Mouse (Mus musculus) layer of hippocampus, adult 2 months (tissue): ENCODE data around the gene Gart. TPM values are rescaled to one million over a fixed set of nuclear protein-coding genes. Genes with fewer than 3 reads are reported as not detected.
A peak's percentile ranks its signal among the peaks of the same experiment; 100 is the strongest.

Source experiments
- DNase-seq, 2 experiments: peaks; one replicate each; pipeline ENCODE4 v3.0.0; 2022; ENCODE audit warnings: low spot score in 2 of 2
- H3K27ac ChIP-seq: fragments of 200-600 bp; 2 replicates; pipeline ENCODE4 v1.8.1; 2022
- H3K4me3 ChIP-seq: fragments of 200-600 bp; 2 replicates; pipeline ENCODE4 v1.8.1; 2022; ENCODE audit warnings: mild to moderate bottlenecking
- CTCF ChIP-seq: fragments of 200-600 bp; conservative IDR thresholded peaks from 2 replicates; pipeline ENCODE4 v1.8.1; 2022; ENCODE audit warnings: antibody characterized with exemption, mild to moderate bottlenecking, moderate library complexity
- total RNA-seq, 2 experiments: library from RNA; stranded (reverse); gene quantifications; 2 replicates each; pipeline ENCODE4 v1.2.3; 2021

Gene Gart
- total RNA-seq, 2 experiments from 2014 or later, result 52.9 to 54.3 TPM

DNA sequence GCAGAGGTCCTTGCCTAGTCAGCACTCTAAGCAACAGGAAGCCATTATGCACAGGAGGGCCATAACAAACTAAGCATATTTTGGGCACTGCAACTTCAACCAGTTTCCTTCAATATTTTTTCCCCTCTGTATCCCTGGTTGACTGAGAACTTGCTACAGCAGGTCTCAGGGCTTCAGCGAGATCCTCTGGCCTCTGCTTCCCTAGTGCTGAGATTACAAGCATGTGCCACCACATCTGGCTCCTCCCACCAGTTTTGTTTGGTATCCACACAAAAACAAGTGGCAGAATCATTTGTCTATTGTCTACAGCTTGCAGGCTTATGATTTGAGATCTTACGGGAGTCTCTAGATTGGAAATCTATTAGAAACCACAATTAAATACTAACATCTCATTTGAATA is 1.9 kb downstream of the Gart start:
- TF ChIP-seq CTCF, result no peak
- Histone ChIP-seq H3K4me3 (no peak overlapping the region), H3K27ac (no peak overlapping the region)
- DNase-seq, result no peak

DNA sequence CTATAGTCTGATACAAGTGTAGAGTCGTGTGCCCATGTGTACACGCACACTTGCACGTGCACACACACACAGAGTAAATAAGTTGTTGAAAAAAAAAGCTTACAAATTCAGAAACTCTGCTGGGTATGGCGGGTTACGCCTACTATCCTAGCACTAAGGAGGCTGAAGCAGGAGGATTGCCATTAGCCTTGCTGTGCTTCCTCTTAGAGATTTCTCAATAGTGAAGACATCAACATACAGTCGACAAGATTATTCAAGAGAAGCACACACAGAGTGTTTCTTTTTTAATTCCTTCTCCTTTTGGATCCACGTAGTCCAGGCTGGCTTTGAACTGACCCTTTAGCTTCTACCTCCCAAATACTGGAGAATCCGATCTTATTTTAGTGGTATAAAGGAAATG is 6.6 kb downstream of the Gart start:
- no peak for TF ChIP-seq CTCF
- Histone ChIP-seq H3K27ac (peak overlapping the region; percentile 48; the same call in 1 of the 2 replicates), H3K4me3 (no peak overlapping the region)
- no peak for DNase-seq

DNA sequence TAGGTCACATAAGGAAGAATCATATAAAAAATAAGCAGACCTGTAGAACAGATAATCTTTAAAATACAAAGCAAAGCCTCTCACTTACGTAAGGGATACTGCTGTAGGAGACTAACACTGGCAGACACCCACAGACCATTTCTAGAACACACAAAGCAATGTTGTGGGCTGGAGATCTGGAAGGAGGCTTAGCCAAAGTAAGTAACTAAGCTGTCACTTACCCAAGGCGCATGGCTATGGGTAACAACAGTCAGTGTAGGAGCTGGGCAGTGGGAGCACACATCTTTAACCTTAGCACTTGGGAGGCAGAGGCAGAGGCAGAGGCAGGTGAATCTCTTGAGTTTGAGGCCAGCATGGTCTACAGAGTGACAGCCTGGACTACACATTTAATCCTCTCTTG is 7.1 kb downstream of the Gart start:
- no peak for TF ChIP-seq CTCF
- Histone ChIP-seq H3K4me3 (no peak overlapping the region), H3K27ac (peak overlapping the region; percentile 48)
- DNase-seq, result peak in 1 of 2 experiments; percentile 36

DNA sequence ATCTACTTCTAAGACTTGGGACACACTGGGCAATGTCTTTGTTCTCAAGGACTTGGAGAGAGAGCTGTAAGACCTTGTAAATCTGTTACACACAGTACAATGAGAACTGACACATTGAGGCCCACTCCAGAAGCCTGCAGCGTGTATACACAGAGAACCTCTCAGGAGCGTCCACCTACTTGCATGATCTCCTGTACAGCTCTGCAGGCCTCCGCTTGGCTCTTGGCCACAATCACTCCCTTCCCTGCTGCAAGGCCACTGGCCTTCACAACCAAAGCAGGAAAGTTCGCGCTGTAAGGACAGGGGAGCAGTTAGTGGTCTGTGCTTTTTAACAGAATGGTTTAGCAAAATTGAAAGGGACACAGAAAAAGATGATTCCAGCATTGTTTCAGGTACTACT is 7.6 kb downstream of the Gart start:
- H3K4me3 ChIP-seq, result no peak overlapping the region
- peak overlapping the region; percentile 48 for H3K27ac ChIP-seq
- no peak for DNase-seq
- TF ChIP-seq CTCF, result no peak

DNA sequence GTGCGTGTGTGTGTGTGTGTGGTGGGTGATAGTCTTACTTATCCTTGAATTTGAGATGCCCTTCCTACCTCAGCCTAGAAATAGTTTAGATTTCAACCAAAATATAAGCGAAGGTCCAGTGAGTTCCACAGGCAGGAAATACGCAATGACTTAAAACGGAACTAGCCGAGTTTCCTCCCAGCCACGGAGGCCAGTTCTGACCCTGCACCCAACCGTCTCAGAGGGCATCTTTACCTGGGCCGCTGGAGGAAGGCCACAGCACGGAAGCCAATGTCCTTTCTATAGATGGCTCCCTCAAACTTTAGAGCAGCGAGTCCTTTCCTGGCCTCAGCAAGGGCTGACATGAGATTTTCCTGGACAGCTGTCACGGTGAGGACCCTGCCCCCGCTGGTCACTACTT is 13.1 kb downstream of the Gart start:
- DNase-seq, result no peak
- Histone ChIP-seq H3K4me3 (no peak overlapping the region), H3K27ac (no peak overlapping the region)
- no peak for TF ChIP-seq CTCF

DNA sequence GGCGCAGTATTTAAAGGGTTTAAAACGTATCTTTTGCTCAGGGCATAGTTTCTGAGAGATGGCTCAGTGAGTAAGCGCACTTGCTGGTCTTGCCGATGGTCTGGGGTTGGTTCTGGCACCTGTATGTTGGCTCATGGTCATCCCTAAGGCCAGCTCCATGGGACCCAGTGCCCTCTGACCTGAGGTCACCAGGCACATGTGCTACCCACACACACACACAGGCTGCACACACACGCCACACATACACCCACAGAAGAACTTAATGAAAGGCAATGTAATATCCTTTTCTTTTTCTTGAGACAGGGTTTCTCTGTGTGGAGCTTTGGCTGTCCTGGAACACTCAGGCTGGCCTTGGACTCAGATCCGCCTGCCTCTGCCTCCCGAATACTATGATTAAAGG is 13.8 kb downstream of the Gart start:
- TF ChIP-seq CTCF, result no peak
- no peak for DNase-seq
- no peak overlapping the region for H3K27ac ChIP-seq
- no peak overlapping the region for H3K4me3 ChIP-seq

DNA sequence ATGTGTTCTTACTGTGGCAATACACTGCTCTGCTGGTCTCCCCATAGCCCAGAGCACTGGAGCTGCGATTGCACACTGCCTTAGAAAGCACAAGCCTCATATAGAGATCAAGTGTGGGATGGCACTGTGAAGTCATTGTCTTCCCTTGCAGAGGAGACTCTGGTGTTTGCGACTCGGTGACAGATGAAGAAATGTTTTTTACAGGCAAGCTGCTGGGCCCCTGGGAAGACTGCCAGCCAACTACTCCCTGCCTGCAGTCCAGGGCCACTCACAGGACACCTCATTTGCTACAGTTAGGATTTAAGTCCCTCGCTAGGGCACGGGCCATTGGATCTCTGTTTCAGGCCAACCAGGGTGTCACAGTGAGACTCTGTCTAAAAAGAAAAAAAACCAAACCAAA is 14.3 kb downstream of the Gart start:
- Histone ChIP-seq H3K4me3 (no peak overlapping the region), H3K27ac (no peak overlapping the region)
- no peak for TF ChIP-seq CTCF
- no peak for DNase-seq

DNA sequence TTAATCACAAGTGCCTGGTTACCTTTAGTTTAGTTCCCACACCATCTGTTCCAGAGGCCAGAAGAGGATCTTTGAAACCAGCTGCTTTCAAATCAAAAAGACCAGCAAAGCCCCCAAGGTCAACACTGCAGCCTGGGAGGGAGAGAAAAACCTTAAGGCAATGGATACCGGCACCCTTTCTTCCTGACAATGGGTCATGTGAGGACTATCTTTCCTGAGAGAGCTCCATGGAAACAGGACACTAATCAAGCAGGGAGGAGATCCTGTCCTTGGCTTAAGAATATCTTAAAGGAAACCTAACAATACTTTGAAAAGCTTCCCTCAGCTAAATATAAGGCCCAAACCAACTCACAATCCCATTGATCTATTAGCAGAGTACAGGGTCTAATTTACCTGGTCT is 16.2 kb downstream of the Gart start:
- H3K27ac ChIP-seq, result no peak overlapping the region
- TF ChIP-seq CTCF, result no peak
- H3K4me3 ChIP-seq, result no peak overlapping the region
- no peak for DNase-seq

DNA sequence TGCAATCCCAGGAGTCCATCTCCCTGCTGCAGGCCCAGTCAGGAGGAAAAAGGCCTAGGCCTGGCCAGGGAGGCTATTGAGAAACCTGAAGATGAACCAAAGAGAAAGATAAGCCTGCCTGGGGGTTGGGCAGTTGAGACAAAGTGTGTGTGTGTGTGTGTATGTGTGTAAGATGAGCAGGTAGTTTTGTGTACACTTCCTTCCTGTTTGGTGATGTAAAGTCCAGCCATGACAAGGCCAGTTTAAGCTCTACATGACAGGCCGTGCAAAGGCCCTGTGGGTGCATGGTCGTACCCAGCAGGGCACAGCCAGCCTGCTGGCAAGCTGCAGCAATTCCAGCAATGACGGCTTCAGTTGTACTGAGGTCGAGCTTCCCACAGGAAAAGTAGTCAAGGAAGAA is 17.0 kb downstream of the Gart start:
- TF ChIP-seq CTCF, result no peak
- Histone ChIP-seq H3K27ac (no peak overlapping the region), H3K4me3 (no peak overlapping the region)
- DNase-seq, result no peak

DNA sequence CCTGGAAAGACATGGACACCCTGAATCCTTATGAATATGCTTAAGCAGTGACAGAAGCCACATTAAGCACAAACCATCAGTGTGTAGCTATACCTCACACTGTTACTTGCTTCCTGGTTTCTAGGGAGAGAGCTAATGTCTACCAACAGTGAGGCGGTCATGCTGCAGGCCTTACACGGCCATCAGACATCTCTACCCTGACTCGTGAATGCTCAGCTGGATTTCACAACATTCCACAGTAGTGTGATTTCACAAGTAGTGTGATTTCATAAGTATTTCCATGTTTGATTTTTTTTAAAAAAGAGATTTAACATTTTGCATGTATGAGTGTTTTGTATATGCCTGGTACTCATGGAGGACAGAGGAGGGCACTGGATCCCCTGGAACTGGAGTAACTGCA is 18.1 kb downstream of the Gart start:
- H3K27ac ChIP-seq, result no peak overlapping the region
- DNase-seq, result no peak
- no peak for TF ChIP-seq CTCF
- no peak overlapping the region for H3K4me3 ChIP-seq

DNA sequence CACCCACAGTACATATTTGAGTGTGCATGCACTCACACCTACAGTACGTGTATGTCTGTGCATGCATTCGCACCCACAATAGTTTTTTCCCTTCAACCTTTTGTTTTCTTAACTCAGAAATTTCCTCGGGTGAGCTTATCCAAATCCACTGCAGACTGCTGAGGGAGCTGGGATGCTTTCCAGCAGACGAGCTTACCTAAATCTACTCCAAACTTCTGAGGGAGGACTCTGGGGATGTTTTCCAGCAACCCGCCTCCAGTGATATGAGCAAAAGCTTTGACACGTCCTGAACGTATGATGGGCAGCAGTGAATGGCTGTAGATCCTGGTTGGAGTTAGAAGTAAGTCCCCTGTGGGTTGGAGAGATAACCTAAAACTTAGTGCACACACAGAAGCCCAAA is 18.9 kb downstream of the Gart start:
- H3K4me3 ChIP-seq, result no peak overlapping the region
- TF ChIP-seq CTCF, result no peak
- DNase-seq, result no peak
- H3K27ac ChIP-seq, result no peak overlapping the region

DNA sequence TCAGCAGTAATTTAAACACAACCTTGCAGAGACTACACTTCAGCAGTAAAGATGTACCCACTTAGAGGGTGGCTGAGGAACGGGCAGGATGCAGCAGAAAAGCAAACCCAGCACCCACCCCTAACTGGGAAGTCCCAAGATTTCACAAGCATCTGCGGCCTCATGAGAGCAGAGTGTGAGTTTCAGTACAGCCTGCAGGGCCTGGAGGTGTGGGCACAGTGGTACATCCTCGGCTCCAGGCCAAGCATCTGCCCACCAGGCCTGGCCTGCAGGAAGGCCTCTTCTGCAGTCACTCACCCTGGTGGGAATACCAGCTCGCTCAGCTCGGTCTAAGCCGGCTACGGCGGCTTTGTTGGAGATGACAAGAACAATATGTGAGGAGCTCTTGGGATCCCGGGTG is 23.7 kb downstream of the Gart start:
- Histone ChIP-seq H3K27ac (no peak overlapping the region), H3K4me3 (no peak overlapping the region)
- DNase-seq, result no peak
- no peak for TF ChIP-seq CTCF

DNA sequence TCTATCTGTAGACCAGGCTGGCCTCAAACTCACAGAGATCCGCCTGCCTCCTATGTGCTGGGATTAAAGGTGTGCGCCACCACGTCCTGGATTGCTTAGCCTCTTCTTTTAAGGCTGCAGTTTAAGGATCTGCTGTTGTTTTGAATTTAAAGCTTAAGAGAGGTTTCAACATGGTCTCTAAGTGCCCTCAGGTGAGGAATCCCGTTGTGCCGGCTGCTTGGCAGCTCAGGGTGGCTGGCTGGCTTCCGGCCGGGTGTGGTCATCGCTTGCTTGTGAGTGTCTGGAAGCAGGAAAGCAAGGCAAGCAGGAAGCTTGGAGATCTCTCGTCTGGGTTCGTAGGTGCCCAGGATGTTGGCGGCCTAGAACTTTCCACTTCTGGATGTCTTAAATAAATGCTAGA is 25.8 kb downstream of the Gart start:
- H3K4me3 ChIP-seq, result no peak overlapping the region
- no peak overlapping the region for H3K27ac ChIP-seq
- no peak for TF ChIP-seq CTCF
- no peak for DNase-seq

DNA sequence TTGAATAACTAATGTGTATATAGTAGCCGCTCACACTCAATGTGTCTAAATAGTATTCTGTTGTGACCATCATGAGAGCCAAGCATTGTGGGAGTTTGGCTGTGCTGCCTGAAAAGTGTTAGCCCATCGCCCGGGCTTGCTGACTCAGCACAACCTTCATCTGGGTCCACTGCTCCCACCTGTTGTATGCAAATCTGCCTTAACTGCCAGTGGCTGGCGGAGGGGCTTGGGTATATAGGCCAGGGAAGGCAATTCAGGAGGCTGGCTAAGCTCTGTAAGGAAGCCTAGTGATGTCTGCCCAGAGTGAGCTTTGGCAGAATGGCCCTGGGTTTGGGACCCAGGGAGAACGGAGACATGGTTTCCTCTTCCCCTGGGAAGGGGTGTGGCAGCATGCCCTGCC is 26.6 kb downstream of the Gart start:
- no peak overlapping the region for H3K4me3 ChIP-seq
- no peak for TF ChIP-seq CTCF
- H3K27ac ChIP-seq, result no peak overlapping the region
- DNase-seq, result no peak
